Mouse (Mus musculus): Measurements from ENCODE around the gene Ptprd.

DNA sequence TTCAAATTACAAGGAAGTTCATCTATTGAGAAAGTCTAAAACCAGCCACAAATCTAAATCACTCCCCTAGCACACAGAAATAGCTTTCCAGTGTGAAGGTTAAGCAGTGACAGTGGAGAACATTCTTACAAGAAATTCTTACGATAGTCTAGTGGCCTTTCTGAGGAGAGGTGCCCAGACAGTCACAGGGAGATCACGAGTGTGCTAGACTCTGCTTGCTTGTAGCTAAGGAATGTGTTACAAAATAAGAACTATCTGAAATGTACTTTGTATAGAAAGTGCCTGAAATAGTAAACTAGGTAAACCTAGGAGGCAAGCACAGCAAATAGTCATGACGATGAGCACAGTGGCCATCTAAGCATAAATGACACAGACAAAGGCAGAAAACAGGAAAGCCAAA lies 1054.2 kb downstream of the Ptprd start:
- no peak for TF ChIP-seq POLR2A (IDR thresholded peaks at IDR 0.05; ENCODE audit: borderline replicate concordance, extremely low read depth, insufficient read depth, insufficient read length, poor library complexity, severe bottlenecking)
- TF ChIP-seq CTCF (IDR thresholded peaks at IDR 0.05; ENCODE audit: borderline replicate concordance, extremely low read depth, insufficient read depth, insufficient read length): no peak
